Mouse (Mus musculus): ENCODE results near the gene Isca1. TPM values are rescaled to one million over a fixed set of nuclear protein-coding genes. Genes with fewer than 3 reads are reported as not detected.
"Not testable (repeated sequence)": the region's sequence is repeated elsewhere in the genome, so short reads cannot be mapped to it uniquely, and the experiment has no call there.

Gene Isca1
- total RNA-seq, 2 experiments from 2014 or later, result 151 to 157 TPM

DNA sequence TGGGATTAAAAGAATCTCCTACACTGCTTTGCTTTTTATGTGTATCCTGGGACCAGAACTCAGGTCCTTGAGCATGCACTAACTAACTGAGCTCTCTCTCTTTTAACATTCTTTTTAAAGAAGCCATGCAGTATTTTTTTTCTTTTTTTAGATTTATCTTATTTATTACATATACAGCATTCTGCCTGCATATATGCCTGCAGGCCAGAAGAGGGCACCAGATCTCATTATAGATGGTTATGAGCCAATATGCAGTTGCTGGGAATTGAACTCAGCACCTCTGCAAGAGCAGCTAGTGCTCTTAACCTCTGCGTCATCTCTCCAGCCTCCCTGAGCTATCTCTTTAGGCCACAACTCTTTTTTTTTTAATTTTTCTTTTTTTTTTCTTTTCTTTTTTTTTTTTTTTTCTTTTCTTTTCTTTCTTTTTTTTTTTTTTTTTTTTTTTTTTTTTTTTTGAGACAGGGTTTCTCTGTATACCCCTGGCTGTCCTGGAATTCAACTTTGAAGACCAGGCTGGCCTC is 10.2 kb upstream of the Isca1 start:
- not testable (repeated sequence) for H3K27ac ChIP-seq; DNase-seq (ENCODE audit: extremely low spot score in 1 of 2, low spot score in 2 of 2); H3K4me3 ChIP-seq
- intact Hi-C loops (cut with DNase I), result loop anchor here (5.0 kb wide), 1 partner anchor 37 kb away; no protein-coding TSS in a partner anchor
- peak; percentile 43 for TF ChIP-seq CTCF (IDR thresholded peaks at IDR 0.05)

DNA sequence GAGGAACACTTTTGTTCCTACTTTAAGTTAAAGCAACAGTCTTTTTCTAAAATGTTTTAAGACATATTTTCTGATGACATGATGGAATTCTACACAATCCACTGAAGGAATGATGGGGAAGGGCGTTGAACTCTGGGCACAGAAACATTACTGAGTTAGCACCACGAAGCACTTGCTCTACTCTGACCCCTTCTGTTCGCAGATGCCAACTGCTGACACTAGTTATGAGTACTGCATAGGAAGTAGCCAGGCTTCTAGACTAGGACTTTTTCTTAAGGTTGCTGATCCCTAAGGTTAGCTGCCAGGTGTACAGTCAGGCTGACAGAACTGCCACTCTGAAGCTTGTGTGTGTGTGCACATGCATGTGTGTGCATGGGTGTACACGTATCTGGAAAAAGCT is 9.6 kb upstream of the Isca1 start:
- intact Hi-C loops (cut with DNase I), result no loop called here

DNA sequence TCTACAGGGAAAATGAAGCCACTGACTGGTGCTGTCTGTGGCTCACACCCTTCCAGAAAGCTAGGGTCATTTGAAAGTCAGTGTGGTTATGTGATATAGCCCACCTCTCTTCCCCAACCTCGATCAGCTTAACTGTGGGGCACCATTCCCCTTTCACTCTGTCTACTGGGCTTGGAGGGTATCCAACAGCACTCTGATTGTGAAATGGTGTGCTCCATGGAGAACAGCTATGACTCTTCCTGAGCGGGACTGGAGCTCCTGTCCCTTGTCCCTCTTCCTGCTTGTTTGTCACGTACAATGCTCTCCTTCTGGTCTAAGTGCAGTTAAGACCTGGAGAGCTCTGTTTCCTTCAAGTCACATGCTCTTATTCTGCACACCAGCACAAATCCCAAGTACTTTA is 5.6 kb upstream of the Isca1 start:
- TF ChIP-seq CTCF (IDR thresholded peaks at IDR 0.05), result no peak
- intact Hi-C loops (cut with DNase I), result no loop called here
- no peak overlapping the region for H3K4me3 ChIP-seq
- DNase-seq (ENCODE audit: extremely low spot score in 1 of 2, low spot score in 2 of 2), result no peak
- H3K27ac ChIP-seq, result no peak overlapping the region

More for the DNA sequence above, 9.6 kb upstream of the Isca1 start:
- no peak; the same call in none of the 2 replicates for TF ChIP-seq CTCF (IDR thresholded peaks at IDR 0.05)
- H3K4me3 ChIP-seq, result no peak overlapping the region
- no peak overlapping the region for H3K27ac ChIP-seq
- no peak for DNase-seq (ENCODE audit: extremely low spot score in 1 of 2, low spot score in 2 of 2)

DNA sequence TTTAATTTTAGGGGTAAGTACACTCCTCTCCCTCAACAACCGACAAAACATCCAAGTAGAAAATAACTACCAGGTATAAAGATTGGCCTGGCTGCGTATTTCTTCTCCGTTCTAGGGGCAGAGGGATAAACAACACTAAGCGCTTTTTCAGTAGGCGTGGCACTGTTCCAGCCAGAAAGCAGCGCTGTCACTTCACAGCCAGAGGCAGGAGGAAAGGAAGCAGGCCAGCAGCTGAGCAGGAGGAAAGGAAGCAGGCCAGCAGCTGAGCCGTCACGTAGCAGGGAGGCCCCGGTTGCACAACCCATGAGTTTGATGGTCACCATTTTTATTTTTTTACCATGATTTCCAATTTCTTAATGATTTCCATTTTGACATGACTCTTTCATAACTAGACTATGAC is 1.6 kb upstream of the Isca1 start:
- TF ChIP-seq CTCF (IDR thresholded peaks at IDR 0.05), result no peak
- Histone ChIP-seq H3K4me3 (peak overlapping the region; percentile 79), H3K27ac (peak overlapping the region; percentile 99)
- intact Hi-C loops (cut with DNase I), result no loop called here
- peak; percentile 53 to 58 for DNase-seq (ENCODE audit: extremely low spot score in 1 of 2, low spot score in 2 of 2)

DNA sequence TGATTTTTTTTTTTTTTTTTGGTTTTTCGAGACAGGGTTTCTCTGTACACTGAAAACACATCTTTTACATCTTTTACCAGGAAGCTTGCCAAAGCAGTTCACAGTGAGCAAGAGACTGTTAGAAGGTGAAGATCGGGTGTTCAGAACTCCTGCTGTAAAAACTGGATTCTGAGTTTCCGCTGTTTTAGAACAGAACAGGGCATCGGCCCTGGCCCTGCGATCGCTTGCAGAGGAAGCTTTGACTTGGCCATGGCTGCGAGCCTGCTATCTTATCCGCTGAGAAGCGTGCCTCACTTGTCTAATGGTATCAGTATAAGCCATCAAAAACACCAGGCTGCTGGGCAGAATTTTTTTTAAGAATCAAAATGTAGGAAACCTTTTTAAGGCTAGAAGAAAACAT is 1.2 kb upstream of the Isca1 start:
- intact Hi-C loops (cut with DNase I), result no loop called here
- TF ChIP-seq CTCF (IDR thresholded peaks at IDR 0.05), result no peak
- Histone ChIP-seq H3K4me3 (peak overlapping the region; percentile 79), H3K27ac (peak overlapping the region; percentile 99)
- DNase-seq (ENCODE audit: extremely low spot score in 1 of 2, low spot score in 2 of 2), result no peak

DNA sequence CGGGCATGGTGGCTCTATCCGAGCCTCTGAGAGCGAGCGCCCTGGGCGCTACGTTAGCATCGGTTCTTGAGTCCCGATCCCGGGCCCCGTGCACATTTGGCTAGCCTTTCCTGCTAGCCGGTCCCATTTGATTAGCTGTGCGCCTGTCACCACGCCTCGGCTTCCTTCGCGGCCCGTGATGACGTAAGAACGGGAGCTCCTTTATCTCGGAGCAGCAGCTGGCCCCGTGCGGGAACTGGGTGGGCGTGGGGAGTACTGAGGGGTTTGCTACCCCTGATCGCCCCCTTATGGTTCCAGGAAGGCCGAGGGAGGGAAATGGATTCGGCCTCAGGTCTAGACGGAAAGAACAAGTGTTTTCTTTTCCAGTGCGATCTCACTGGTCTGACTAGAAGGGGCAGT is 553 bp upstream of the Isca1 start:
- H3K27ac ChIP-seq, result peak overlapping the region; percentile 99
- DNase-seq (ENCODE audit: extremely low spot score in 1 of 2, low spot score in 2 of 2), result peak; percentile 82 to 83
- peak; percentile 13; the same call in 1 of the 2 replicates for TF ChIP-seq CTCF (IDR thresholded peaks at IDR 0.05)
- intact Hi-C loops (cut with DNase I), result no loop called here
- peak overlapping the region; percentile 79 for H3K4me3 ChIP-seq

DNA sequence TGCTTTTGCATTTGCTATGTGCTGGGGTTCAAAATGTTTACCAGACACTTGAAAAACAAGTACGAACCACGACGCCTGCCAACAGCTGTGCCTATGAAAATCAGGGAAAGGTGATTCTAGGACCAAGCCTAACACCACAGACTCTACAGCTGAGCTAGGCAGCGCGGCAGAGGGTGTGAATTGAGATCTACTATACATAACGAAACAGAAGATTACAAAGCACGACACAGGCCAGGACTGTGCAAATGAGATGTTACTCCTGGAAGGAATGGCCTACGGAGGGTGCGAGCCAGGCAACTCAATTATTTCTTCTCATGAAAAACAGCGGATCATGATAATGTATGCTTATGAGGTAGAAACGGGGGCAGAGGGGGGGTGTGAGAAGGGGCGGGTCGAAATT is 1.1 kb downstream of the Isca1 start:
- Histone ChIP-seq H3K4me3 (peak overlapping the region; percentile 79), H3K27ac (no peak overlapping the region)
- intact Hi-C loops (cut with DNase I), result no loop called here
- TF ChIP-seq CTCF (IDR thresholded peaks at IDR 0.05), result no peak
- DNase-seq (ENCODE audit: extremely low spot score in 1 of 2, low spot score in 2 of 2), result no peak

DNA sequence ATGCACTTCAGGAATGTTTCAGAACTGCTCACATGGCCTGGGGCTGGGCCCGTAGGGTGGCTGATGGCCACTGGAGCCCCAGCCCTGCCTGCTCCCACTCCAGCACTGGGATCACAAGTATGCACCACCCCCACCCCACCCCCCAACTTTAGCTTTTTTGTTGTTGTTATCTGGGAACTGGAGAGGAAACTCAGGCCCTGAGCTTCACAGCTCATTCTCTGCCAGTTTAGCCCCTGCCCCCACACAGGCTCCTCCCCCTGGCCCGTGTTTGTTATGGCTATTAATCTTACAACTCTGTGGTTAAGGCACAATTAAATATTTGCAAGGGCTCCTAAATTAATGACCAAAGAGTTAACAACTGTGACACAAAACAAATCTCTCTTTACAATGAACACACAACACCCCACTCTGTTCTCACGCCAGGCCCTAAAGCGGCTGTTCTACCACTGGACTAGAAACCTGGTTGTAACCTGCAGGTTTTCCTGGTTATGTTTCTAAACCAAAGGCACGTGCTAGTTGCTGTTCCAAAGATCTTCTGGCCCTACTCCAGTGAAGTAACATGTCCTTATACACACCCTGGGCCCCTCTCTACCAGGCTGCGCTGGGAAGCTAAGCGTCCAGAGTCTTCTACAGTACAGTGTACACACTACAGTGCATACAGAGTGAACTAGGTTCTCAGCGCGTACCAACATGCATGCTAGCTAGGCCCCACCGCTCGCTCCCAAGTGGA is 2.7 kb downstream of the Isca1 start:
- no peak for DNase-seq (ENCODE audit: extremely low spot score in 1 of 2, low spot score in 2 of 2)
- Histone ChIP-seq H3K27ac (no peak overlapping the region), H3K4me3 (no peak overlapping the region)
- intact Hi-C loops (cut with DNase I), result no loop called here
- no peak for TF ChIP-seq CTCF (IDR thresholded peaks at IDR 0.05)

DNA sequence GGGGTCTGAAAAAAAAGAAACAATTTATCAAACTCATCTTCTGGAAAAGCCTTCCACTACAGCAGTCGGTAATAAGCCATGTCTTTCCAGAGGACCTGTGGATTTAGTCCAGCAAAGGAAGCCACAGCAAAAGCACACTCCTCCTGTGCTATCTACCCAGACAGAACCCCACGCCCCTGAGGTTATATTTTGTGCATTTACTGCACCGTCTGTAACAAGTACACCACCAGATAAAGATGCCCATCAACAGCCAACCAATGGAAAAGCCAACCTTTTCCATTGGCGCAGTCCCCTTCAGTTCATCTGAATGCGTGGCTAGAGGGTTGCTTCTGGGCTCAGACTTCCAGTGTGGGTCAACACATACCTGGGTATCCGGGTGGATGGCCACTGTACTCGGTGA is 6.8 kb downstream of the Isca1 start:
- TF ChIP-seq CTCF (IDR thresholded peaks at IDR 0.05), result no peak
- Histone ChIP-seq H3K27ac (no peak overlapping the region), H3K4me3 (no peak overlapping the region)
- intact Hi-C loops (cut with DNase I), result no loop called here
- DNase-seq (ENCODE audit: extremely low spot score in 1 of 2, low spot score in 2 of 2), result no peak

DNA sequence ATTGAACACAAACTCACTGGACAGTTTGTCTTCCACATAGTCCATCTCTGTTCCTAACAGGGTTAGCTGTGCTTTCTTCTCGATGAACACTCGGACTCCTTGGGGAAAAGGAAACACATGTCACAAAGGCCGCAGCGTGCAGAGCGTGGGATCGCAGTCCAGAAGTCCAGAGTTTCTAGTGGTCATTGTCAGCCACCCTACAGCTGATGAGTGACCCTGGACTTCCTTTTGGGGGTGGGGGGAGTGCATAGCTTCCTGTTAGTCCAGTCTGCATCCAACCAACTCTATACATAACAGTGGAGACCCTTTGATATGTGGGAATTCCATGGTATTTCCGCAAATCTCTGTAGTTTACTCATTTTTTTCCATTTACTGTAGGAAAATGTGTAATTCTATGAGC is 12.7 kb downstream of the Isca1 start:
- H3K4me3 ChIP-seq, result no peak overlapping the region
- DNase-seq (ENCODE audit: extremely low spot score in 1 of 2, low spot score in 2 of 2), result no peak
- no peak overlapping the region for H3K27ac ChIP-seq
- intact Hi-C loops (cut with DNase I), result no loop called here
- TF ChIP-seq CTCF (IDR thresholded peaks at IDR 0.05), result no peak

DNA sequence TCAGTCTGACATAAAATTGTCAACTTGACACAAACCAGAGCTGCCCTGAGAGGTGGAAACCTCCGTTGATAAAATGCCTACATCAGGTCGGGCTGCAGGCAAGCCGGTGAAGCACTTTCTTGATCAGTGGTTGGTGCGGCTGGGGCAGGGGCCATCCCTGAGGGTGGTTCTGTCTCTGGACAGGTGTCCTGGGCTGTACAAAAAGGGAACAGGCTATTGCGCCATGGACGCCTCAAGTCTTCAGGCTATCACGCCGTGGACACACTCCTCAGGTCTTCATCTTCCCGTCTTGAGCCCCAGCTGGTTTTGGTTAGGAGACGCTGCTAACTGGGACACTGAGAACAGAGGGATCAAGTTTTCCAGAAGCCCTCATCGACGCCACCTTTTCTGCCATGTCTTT is 19.3 kb downstream of the Isca1 start:
- intact Hi-C loops (cut with DNase I), result no loop called here
- no peak for TF ChIP-seq CTCF (IDR thresholded peaks at IDR 0.05)
- no peak for DNase-seq (ENCODE audit: extremely low spot score in 1 of 2, low spot score in 2 of 2)
- Histone ChIP-seq H3K27ac (no peak overlapping the region), H3K4me3 (no peak overlapping the region)

DNA sequence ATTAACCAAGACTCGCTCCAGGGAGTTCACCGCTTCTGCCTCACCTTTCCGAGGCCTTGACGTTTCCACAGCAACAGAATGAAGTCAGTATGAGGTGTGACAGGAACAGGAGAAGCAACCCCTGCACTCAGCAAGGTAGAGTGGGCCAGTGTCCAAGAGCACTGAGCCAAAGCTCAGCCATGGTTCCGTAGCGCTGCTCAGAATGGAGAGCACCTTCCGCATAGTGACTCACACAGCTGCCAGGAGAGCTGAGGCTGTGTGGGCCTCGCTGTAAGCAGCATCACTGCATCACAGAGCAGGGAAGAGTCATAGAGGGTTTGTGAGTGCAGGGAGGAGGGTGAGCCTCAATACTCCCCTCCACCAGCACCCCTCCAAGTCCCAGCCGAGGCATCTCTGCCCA is 22.9 kb downstream of the Isca1 start, which contains the start of gene 1700014D04Rik:
TSS of gene 1700014D04Rik (minus strand) at position 42 of the 400 bp plus-strand sequence.
- Histone ChIP-seq H3K27ac (peak within 1 kb of the TSS; percentile 24; the same call in 1 of the 2 replicates), H3K4me3 (no peak within 1 kb of the TSS)
- peak; percentile 65 to 66 for DNase-seq (ENCODE audit: extremely low spot score in 1 of 2, low spot score in 2 of 2)
- intact Hi-C loops (cut with DNase I), result no loop called here
- TF ChIP-seq CTCF (IDR thresholded peaks at IDR 0.05), result no peak

DNA sequence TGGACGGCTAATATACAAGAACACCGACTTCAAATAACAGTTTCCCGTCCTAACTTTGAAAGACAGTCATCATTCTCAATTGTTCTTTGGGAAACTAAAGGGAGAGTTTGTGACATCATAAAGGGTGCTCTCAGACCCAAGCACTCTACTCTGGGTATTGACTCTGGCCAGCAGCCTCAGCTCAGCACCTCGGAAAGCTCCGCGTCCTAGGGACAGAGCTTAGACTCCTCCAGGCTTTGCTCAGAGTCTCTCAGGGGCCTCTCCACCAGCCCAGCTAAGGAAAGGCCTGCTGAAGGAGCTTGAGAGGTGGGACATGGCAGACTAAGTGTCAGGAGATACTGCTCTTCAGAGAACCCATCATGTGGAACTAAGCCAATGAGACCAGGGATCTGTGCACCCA is 23.4 kb downstream of the Isca1 start:
- Histone ChIP-seq H3K4me3 (no peak overlapping the region), H3K27ac (0 out of 2 replicates have a peak overlapping the region, but pooled peaks have one; percentile 2)
- DNase-seq (ENCODE audit: extremely low spot score in 1 of 2, low spot score in 2 of 2), result no peak
- intact Hi-C loops (cut with DNase I), result no loop called here
- TF ChIP-seq CTCF (IDR thresholded peaks at IDR 0.05), result no peak
